Mouse (Mus musculus): Measurements from ENCODE around the gene Ucma.

The Ucma gene

GRCm38 (mm10) chr2:4975807-4976206, at the start of gene Ucma:
TSS of gene Ucma (plus strand) at chr2:4976122.
- DNase-seq (ENCODE audit: low spot score) = no peak

- no peak for DNase-seq (ENCODE audit: low spot score)
These were observed 48.5 kb upstream of the Ucma start for GRCm38 (mm10) chr2:4927391-4927790.

GRCm38 (mm10) chr2:4929230-4929629, 46.7 kb upstream of the Ucma start:
- no peak for DNase-seq (ENCODE audit: low spot score)

- no peak for DNase-seq (ENCODE audit: low spot score)
These were observed 41.4 kb upstream of the Ucma start for GRCm38 (mm10) chr2:4934516-4934915.

GRCm38 (mm10) chr2:4937931-4938330, 38.0 kb upstream of the Ucma start:
- DNase-seq (ENCODE audit: low spot score) = no peak

- DNase-seq (ENCODE audit: low spot score) = no peak
These were observed 35.1 kb upstream of the Ucma start for GRCm38 (mm10) chr2:4940861-4941260.

- DNase-seq (ENCODE audit: low spot score) = peak; percentile 2
These were observed 26.2 kb upstream of the Ucma start for GRCm38 (mm10) chr2:4949691-4950090.

- no peak for DNase-seq (ENCODE audit: low spot score)
These were observed 24.9 kb upstream of the Ucma start for GRCm38 (mm10) chr2:4950986-4951385.

- DNase-seq (ENCODE audit: low spot score) = no peak
These were observed 21.6 kb upstream of the Ucma start for GRCm38 (mm10) chr2:4954216-4954760.

GRCm38 (mm10) chr2:4958039-4958438, 17.9 kb upstream of the Ucma start:
- no peak for DNase-seq (ENCODE audit: low spot score)

GRCm38 (mm10) chr2:4967806-4968205, 8.1 kb upstream of the Ucma start:
- DNase-seq (ENCODE audit: low spot score) = no peak

GRCm38 (mm10) chr2:4969083-4969482, 6.8 kb upstream of the Ucma start:
- no peak for DNase-seq (ENCODE audit: low spot score)

GRCm38 (mm10) chr2:4978091-4978490, 2.2 kb downstream of the Ucma start:
- no peak for DNase-seq (ENCODE audit: low spot score)

GRCm38 (mm10) chr2:4983987-4984386, 8.1 kb downstream of the Ucma start:
- no peak for DNase-seq (ENCODE audit: low spot score)

- no peak for DNase-seq (ENCODE audit: low spot score)
These were observed 9.1 kb downstream of the Ucma start for GRCm38 (mm10) chr2:4985000-4985399.

- no peak for DNase-seq (ENCODE audit: low spot score)
These were observed 10.9 kb downstream of the Ucma start for GRCm38 (mm10) chr2:4986798-4987197.

- DNase-seq (ENCODE audit: low spot score) = peak; percentile 14
These were observed 11.7 kb downstream of the Ucma start for GRCm38 (mm10) chr2:4987388-4988180.

- DNase-seq (ENCODE audit: low spot score) = peak; percentile 8
These were observed 13.0 kb downstream of the Ucma start for GRCm38 (mm10) chr2:4988826-4989424.

GRCm38 (mm10) chr2:4993584-4993983, 17.7 kb downstream of the Ucma start:
- no peak for DNase-seq (ENCODE audit: low spot score)

GRCm38 (mm10) chr2:4994436-4994835, 18.5 kb downstream of the Ucma start:
- no peak for DNase-seq (ENCODE audit: low spot score)

GRCm38 (mm10) chr2:4995646-4996045, 19.7 kb downstream of the Ucma start:
- DNase-seq (ENCODE audit: low spot score) = no peak

GRCm38 (mm10) chr2:4996421-4996824, 20.5 kb downstream of the Ucma start:
- DNase-seq (ENCODE audit: low spot score) = no peak

- no peak for DNase-seq (ENCODE audit: low spot score)
These were observed 23.0 kb downstream of the Ucma start for GRCm38 (mm10) chr2:4998905-4999304.

All from lung, postnatal 25 days (tissue).